Mouse (Mus musculus) megakaryocyte, embryonic 14.5 days (primary cell): ENCODE results near the gene Slc45a3.

ENCODE experiments used
- FLI1 ChIP-seq: IDR thresholded peaks from 2 replicates; pipeline ENCODE4 v1.6.1; 2012; ENCODE audit warnings: low read length, inconsistent platforms, mixed read lengths
- GATA1 ChIP-seq: IDR thresholded peaks from 3 replicates; pipeline ENCODE4 v1.6.1; 2012; ENCODE audit warnings: mixed read lengths, low read length, inconsistent platforms, borderline replicate concordance

DNA sequence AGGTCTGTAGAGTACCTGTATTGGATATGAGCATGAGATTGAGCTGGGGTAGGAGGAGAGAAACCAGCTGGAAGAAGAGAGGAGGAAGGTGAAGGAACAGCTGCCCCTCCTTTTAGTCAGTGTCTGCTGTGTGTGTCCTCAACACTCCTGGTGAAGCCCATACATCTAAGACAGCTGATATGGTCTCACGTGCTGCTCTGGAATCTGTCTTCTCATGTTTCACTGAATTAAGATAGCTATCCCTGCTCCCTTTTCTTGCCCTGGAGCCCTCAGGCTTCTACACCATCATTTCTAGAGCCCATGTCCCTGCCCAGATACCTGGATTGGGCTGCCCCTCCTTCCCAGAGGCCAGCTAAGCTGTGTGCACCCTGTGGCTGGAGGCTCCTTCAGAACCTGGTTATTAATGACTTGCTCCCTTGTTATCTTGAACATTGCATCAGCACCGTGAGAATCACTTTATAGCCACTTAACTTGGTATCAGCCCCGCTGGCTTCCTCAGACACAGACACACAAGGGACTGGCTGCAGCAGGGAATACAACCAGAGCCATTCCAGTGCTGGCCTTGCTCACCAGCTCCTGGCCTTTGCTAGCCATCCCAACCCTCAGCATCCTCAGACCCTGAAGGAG lies 7.5 kb upstream of the Slc45a3 start:
- TF ChIP-seq GATA1 (no peak), FLI1 (no peak)
